Mouse (Mus musculus): ENCODE data around the gene Ptpn14.

DNA sequence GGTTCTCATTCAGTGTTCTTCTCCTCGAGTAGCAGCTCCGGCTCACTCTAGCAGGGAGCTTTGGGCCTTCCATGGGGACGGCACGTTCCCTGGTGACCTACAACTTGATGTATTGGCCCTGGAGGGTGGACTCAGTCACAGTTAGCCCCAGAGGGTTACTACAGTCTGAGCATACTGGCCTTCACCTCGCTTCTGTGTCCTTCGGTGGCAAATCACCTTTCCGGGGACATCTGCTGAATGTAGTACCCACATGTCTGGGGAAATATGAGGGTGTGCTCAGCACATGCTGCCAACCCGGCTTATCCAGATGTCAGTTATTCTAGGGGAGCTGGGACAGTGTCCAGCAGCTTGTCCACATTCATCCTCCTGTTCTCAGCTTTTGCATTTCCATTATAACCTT lies 145.5 kb downstream of the Ptpn14 start:
- no peak for TF ChIP-seq POLR2A (IDR thresholded peaks at IDR 0.05; ENCODE audit: control insufficient read depth, extremely low read depth, insufficient read depth, low read length, poor library complexity)
- no peak for TF ChIP-seq CTCF (IDR thresholded peaks at IDR 0.05; ENCODE audit: borderline replicate concordance, control insufficient read depth, extremely low read depth, insufficient read depth, low read length, poor library complexity)

Data from thymus, adult 2 months (tissue).